Mouse (Mus musculus) telencephalon, adult 2 months (tissue): ENCODE results near the gene Gm45233.
A peak's percentile ranks its signal among the peaks of the same experiment; 100 is the strongest.

Experiments
- DNase-seq: peaks from one replicate; pipeline ENCODE4 v3.0.0-alpha.2; 2011; ENCODE audit warnings: low read depth, low spot score

The Gm45233 gene

GRCm38 (mm10) chr7:43495343-43496021 is 51.6 kb downstream of the Gm45233 start:
- peak; percentile 63 for DNase-seq

- DNase-seq: no peak
Measured at GRCm38 (mm10) chr7:43511707-43512478, 68.0 kb downstream of the Gm45233 start.

DNA sequence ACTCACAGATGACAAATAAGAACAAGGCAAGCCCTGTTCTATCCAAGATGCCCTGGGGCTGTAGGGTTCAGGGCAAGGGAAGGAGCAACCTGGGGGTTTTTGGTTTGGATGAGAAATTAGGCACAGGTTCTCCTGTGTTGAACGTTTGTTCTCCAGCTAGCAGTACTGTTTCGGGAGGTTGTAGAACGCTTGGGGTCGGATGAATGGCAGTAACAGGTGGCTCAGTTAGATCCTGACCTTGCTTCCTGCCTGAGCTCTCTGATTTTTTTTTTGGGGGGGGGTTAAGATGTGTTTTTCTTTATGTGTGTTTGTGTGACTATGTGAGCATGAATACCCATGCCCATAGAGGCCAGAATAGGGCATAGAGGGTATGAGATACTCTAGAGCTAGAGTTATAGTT is 68.6 kb downstream of the Gm45233 start:
- no peak for DNase-seq
